ENCODE assay signal across 23 mouse cellular contexts in the genomic region with DNA sequence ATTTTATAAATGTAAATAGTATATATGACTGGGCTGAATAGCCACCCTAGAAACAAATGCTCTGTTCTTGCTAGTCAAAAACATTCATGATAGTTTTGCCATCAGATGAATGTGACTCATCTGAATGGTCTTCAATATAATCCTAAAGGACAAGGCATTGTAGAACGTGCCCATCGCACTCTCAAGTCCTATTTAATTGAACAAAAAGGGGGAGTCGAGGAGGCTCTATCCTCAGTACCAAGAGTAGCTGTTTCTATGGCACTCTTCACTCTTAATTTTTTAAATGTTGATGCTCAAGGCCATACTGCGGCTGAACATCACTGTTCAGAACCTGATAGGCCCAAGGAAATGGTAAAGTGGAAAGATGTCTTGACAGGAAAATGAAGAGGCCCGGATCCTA. TPM values are rescaled to one million over a fixed set of nuclear protein-coding genes. Genes with fewer than 3 reads are reported as not detected.
DNase-seq lines count a peak whose midpoint lies in the region; ATAC-seq lines count a peak whose summit lies in the region.
"Had no signal": no experiment of that assay in that cellular context is flagged by ENCODE, and none has a peak within 500 bp of the region (broad histone marks: within the 10 kb centered on the region; RNA-seq: fewer than 3 reads in every experiment).

No protein-coding gene starts in this region.

- WGBS in hindbrain, embryonic 11.5 days = 85% methylated on average over 5 of the region's 5 CpGs
- 86% methylated on average over 5 of the region's 5 CpGs for WGBS in hindbrain, embryonic 16.5 days
- WGBS in forebrain, embryonic 10.5 days = 84% methylated on average over 5 of the region's 5 CpGs

- no peaks in the 10 kb centered on the region for H3K36me3 ChIP-seq in hindbrain, embryonic 11.5 days (ENCODE audit: control insufficient read depth, insufficient read depth, low read length)
- no peaks in the 10 kb centered on the region for H3K36me3 ChIP-seq in hindbrain, embryonic 16.5 days (ENCODE audit: control insufficient read depth, insufficient read depth, low read length)
- H3K36me3 ChIP-seq in forebrain, embryonic 10.5 days (replicated peaks) = no peaks in the 10 kb centered on the region
- H3K36me3 ChIP-seq: embryonic facial prominence, embryonic 10.5 days; hindbrain, embryonic 10.5 days; intestine, embryonic 15.5 days had no signal

- no peaks in the 10 kb centered on the region for H3K27me3 ChIP-seq in hindbrain, embryonic 11.5 days (ENCODE audit: control insufficient read depth, insufficient read depth, low read length)
- H3K27me3 ChIP-seq in hindbrain, embryonic 16.5 days (replicated peaks; ENCODE audit: control insufficient read depth, insufficient read depth, low read length) = no peaks in the 10 kb centered on the region
- H3K27me3 ChIP-seq in forebrain, embryonic 10.5 days (ENCODE audit: poor library complexity, severe bottlenecking) = no peaks in the 10 kb centered on the region
- H3K27me3 ChIP-seq: heart, embryonic 12.5 days; intestine, embryonic 15.5 days had no signal

- H3K9me3 ChIP-seq in hindbrain, embryonic 11.5 days (ENCODE audit: control insufficient read depth, low read length) = peaks cover 27% of the 10 kb centered on the region
- peaks cover 35% of the 10 kb centered on the region for H3K9me3 ChIP-seq in hindbrain, embryonic 16.5 days (ENCODE audit: control insufficient read depth, low read length)
- H3K9me3 ChIP-seq in forebrain, embryonic 10.5 days = peaks cover 84% of the 10 kb centered on the region

- H3K27ac ChIP-seq in hindbrain, embryonic 11.5 days (ENCODE audit: low read depth, low read length) = no peak overlapping the region
- H3K27ac ChIP-seq in hindbrain, embryonic 16.5 days (ENCODE audit: low read depth, low read length) = no peak overlapping the region
- H3K27ac ChIP-seq in forebrain, embryonic 10.5 days = no peak overlapping the region
- H3K27ac ChIP-seq: embryonic facial prominence, embryonic 10.5 days; hindbrain, embryonic 10.5 days; intestine, embryonic 15.5 days had no signal

- H3K9ac ChIP-seq in hindbrain, embryonic 11.5 days (ENCODE audit: low read depth, low read length) = no peak overlapping the region
- no peak overlapping the region for H3K9ac ChIP-seq in hindbrain, embryonic 16.5 days (ENCODE audit: low read depth, low read length)
- H3K9ac ChIP-seq: heart, embryonic 12.5 days; intestine, embryonic 15.5 days had no signal

- no peak overlapping the region for H3K4me3 ChIP-seq in hindbrain, embryonic 11.5 days (ENCODE audit: low read depth, low read length)
- no peak overlapping the region for H3K4me3 ChIP-seq in hindbrain, embryonic 16.5 days (ENCODE audit: low read length)
- no peak overlapping the region for H3K4me3 ChIP-seq in forebrain, embryonic 10.5 days
- H3K4me3 ChIP-seq: embryonic facial prominence, embryonic 10.5 days; heart, embryonic 12.5 days; hindbrain, embryonic 10.5 days; intestine, embryonic 15.5 days had no signal

- no peaks in the 10 kb centered on the region for H3K4me1 ChIP-seq in hindbrain, embryonic 11.5 days (replicated peaks; ENCODE audit: control insufficient read depth, insufficient read depth, low read length)
- no peaks in the 10 kb centered on the region for H3K4me1 ChIP-seq in hindbrain, embryonic 16.5 days (ENCODE audit: control insufficient read depth, insufficient read depth, low read depth, low read length)
- no peaks in the 10 kb centered on the region for H3K4me1 ChIP-seq in forebrain, embryonic 10.5 days
- H3K4me1 ChIP-seq: embryonic facial prominence, embryonic 10.5 days; heart, embryonic 12.5 days; hindbrain, embryonic 10.5 days; intestine, embryonic 15.5 days had no signal

- H3K4me2 ChIP-seq in hindbrain, embryonic 11.5 days (replicated peaks; ENCODE audit: low read depth, low read length) = no peak overlapping the region
- no peak overlapping the region for H3K4me2 ChIP-seq in hindbrain, embryonic 16.5 days (ENCODE audit: low read length)
- H3K4me2 ChIP-seq: heart, embryonic 12.5 days; intestine, embryonic 15.5 days had no signal

- DNase-seq in hindbrain, embryonic 11.5 days (ENCODE audit: low spot score) = peak; percentile 10
- peak; percentile 33 for DNase-seq in 3T3-L1 (ENCODE audit: low read depth, low spot score)
- peak; percentile 65 for DNase-seq in ES-CJ7 (ENCODE audit: low read depth, low spot score)
- peak; percentile 73 for DNase-seq in ZHBTc4 (ENCODE audit: low read depth, low spot score)
- DNase-seq in spleen, postnatal 14 days (ENCODE audit: low spot score in 2 of 2) = no peak
- DNase-seq in frontal cortex, adult 2 months (ENCODE audit: extremely low spot score in 1 of 2, low spot score in 1 of 2) = no peak
- DNase-seq in forebrain, embryonic 10.5 days (ENCODE audit: extremely low spot score, low spot score) = no peak
- DNase-seq: adrenal gland, postnatal 14 days; cerebellum, adult 11-12 months; cerebellum, adult 9-10 months; cerebellum, postnatal 25 days; gastrocnemius, postnatal 14 days; kidney, adult 18-20 months had no signal

- no peak for ATAC-seq in hindbrain, embryonic 11.5 days (ENCODE audit: low FRiP score)
- no peak for ATAC-seq in hindbrain, embryonic 16.5 days
- ATAC-seq: forebrain, embryonic 14.5 days; intestine, embryonic 15.5 days had no signal

RNA-seq across cellular contexts. Expression of a gene that starts 29.2 kb away (rescaled TPM):
- 0.42 and 0.62 TPM in 2 replicates for polyA plus RNA-seq in hindbrain, embryonic 11.5 days (2014; fragmentation: Nextera tagmentation; extraction: Ambion mirVana)
- not detected in 2 replicates for polyA plus RNA-seq in hindbrain, embryonic 16.5 days (2015; fragmentation: Nextera tagmentation; extraction: Ambion mirVana)
- polyA plus RNA-seq in frontal cortex, adult 2 months (2012; rRNA removed) = 9.2 and 30.3 TPM in 2 replicates
- 0.21 TPM in 1 of 2 replicates, not detected in the other for polyA plus RNA-seq in forebrain, embryonic 10.5 days (2016; fragmentation: Nextera tagmentation; extraction: Ambion mirVana)
- polyA plus RNA-seq: cortical plate, adult 2 months; embryonic facial prominence, embryonic 10.5 days; embryonic facial prominence, embryonic 14.5 days; forebrain, embryonic 14.5 days; gonadal fat pad, adult 2 months; heart, embryonic 16.5 days; intestine, embryonic 15.5 days had no signal

Comparison
In these comparisons a context has a peak if more than half of its experiments do, and no peak if none do; other contexts are left out.
1. DNase-seq: peak in hindbrain, embryonic 11.5 days (single experiment), 3T3-L1 (single experiment), ES-CJ7 (single experiment) and ZHBTc4 (single experiment); none in spleen, postnatal 14 days (0 of 2), frontal cortex, adult 2 months (0 of 2) and forebrain, embryonic 10.5 days (single experiment).